Mouse (Mus musculus) lung, postnatal 0 days (tissue): ENCODE data around the gene Vav3.

Experiments used
- CTCF ChIP-seq: IDR thresholded peaks from 2 replicates; pipeline ENCODE4 v1.5.1; 2016; ENCODE audit warnings: antibody characterized with exemption, mild to moderate bottlenecking
- EP300 ChIP-seq: IDR thresholded peaks from 2 replicates; pipeline ENCODE4 v1.6.1; 2016; ENCODE audit warnings: antibody characterized with exemption, mild to moderate bottlenecking, control low read depth

DNA sequence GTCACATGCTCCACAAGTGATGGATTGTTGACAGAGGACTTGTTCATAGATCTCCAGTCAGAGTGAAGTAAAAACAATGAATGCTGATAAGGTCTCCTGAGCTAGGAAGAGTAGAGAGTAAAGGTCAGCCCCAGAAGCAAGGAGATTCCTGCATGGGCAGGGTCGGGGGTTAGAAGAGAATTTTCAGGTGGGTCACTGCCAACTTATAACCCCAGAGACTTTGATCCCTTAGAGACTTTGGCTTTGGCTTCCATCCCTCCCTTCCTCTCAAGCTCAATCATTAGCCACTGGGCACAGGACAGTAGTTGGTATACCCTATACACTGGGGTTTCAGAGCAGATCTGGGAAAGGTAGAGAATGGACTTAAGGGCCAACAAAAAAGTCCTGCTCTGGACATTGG lies 360.8 kb downstream of the Vav3 start:
- TF ChIP-seq CTCF (no peak), EP300 (no peak)
